Mouse (Mus musculus) spleen, adult 2 months (tissue): Measurements from ENCODE around the gene Adamtsl2.

Experiments
- CTCF ChIP-seq: fragments of 200-500 bp; IDR thresholded peaks from 2 replicates; pipeline ENCODE4 v1.5.1; 2011; ENCODE audit warnings: mild to moderate bottlenecking, inconsistent platforms; ENCODE audit not compliant: insufficient read depth, insufficient read length, insufficient replicate concordance; ENCODE audit errors: extremely low read depth
- POLR2A ChIP-seq: fragments of 200-500 bp; IDR thresholded peaks from 2 replicates; pipeline ENCODE4 v1.6.1; 2011; ENCODE audit warnings: low read depth, low read length, inconsistent platforms

DNA sequence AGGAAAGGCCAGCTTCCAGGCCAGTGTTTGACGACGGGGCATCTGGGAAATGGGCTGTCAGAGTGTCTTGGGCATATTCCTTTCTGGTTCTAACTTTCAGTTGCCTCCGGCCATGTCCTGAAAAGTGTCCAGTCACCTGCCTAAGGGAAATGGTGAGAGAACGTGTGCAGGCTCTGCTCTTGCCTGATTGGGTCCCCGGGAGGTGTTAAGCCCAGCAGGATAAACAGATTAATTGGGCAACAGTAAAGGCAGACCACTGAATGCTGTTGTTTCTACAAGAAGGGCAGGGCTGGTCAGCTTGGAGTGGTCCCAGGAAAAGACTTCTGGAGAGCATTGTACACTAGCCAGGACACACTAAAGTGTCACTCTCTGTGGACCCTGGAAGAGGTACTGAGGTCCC, 9.5 kb downstream of the Adamtsl2 start:
- no peak for TF ChIP-seq CTCF
- TF ChIP-seq POLR2A, result no peak
